Mouse (Mus musculus) fibroblast of lung, adult 2 months (primary cell): ENCODE data around the gene Cx3cr1.
"Not testable (repeated sequence)": the region's sequence is repeated elsewhere in the genome, so short reads cannot be mapped to it uniquely, and the experiment has no call there.

Experiments
- DNase-seq: peaks from one replicate; pipeline ENCODE4 v3.0.0-alpha.2; 2011; ENCODE audit warnings: low read depth

Cx3cr1 gene

DNA sequence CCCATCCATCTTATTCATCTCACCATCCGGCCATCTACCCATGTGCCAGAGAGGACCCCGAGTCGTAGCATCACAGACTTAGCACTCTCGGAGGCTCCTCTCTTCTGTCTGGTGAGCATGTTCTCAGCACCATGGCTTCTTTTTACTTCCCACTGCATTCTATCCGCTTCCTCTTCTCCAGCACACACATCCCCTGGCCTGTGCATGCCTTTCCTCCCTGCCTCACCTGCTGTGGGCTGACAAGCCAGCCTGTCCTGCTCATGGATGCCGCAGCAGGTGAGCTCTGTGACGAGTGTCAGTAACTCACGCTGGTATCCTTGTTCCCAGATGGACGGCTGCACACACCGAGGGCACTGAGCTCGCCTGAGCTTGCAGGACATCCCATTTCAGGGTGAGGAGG lies at the start of gene Cx3cr1:
Gene Cx3cr1 (minus strand): TSS at position 101 of the 400 bp plus-strand sequence.
- no peak for DNase-seq

DNA sequence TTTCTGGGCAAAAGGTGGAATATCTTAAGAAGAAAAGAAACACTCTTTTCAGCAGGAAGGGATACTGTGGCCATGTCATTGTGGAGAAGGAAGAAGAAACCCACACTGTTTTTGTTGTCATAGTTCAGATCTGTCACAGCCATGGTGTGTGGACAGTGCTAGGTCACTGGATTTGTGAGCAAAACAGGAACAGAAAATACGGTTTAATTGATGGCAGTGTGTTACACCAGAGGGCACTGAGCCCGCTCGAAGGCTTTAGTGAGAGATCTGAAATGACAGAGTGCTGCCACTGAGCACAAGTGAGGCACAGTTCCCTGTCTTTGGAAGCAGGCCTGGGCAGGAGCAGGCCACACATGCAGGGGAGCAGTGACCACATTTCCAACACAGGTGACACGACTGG lies 48.5 kb upstream of the Cx3cr1 start:
- DNase-seq: no peak

DNA sequence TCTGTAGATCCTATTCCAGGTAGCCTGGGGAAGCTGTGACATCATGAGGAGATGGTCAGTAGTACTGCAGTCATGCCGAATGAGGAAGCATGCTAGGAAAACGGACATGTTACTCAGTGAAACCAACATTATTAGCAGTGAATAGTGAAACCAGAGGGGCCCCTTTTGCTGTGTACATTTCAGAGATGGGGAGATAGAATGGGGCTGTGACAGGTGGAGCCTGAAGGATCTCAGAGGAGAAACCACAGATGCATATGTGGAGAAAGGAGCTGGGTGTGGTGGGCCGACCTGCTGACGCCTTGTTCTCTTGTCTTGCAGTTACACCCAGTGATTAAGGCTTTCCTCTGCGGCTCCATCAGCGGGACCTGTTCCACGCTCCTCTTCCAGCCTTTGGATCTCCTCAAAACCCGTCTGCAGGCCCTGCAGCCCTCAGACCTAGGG lies 46.5 kb upstream of the Cx3cr1 start:
- no peak for DNase-seq

DNA sequence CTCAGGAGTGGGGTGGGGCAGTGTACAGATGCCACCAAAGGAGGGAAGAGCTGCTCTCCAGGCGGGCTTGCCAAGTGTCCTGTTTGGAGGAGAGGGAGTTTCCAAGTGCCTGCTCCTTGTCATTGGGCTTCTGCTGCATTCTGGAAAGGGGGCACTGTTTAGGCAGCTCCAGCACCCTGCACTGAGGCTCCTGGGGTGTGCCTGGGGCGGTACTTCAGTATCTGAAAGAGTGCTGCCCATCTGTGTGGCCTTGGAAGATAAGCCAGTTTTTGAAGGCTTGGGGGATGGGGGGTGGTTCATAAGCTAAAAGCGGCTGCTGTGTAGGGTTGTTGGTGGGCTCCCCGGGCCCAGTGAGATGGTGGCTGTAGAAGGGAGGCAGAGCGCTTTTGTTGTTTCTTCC lies 45.9 kb upstream of the Cx3cr1 start:
- no peak for DNase-seq

DNA sequence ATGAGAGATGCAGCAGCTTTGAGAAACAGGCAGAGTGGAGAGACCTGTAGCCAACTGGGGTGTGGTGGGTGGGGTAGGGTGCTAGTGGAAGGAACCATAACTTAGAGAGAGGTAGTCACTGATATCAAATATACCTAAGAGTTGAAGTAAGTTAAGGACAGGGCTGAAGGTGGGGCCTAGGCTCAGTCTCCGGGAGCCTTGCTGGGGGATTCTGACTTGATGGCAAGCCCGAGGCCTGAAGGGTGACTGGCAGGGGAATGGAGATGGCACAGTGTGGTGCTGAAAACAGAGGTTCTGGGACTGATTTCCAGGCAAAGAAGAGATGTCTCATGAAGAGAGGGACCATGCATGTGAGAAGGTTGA lies 45.1 kb upstream of the Cx3cr1 start:
- DNase-seq: no peak

DNA sequence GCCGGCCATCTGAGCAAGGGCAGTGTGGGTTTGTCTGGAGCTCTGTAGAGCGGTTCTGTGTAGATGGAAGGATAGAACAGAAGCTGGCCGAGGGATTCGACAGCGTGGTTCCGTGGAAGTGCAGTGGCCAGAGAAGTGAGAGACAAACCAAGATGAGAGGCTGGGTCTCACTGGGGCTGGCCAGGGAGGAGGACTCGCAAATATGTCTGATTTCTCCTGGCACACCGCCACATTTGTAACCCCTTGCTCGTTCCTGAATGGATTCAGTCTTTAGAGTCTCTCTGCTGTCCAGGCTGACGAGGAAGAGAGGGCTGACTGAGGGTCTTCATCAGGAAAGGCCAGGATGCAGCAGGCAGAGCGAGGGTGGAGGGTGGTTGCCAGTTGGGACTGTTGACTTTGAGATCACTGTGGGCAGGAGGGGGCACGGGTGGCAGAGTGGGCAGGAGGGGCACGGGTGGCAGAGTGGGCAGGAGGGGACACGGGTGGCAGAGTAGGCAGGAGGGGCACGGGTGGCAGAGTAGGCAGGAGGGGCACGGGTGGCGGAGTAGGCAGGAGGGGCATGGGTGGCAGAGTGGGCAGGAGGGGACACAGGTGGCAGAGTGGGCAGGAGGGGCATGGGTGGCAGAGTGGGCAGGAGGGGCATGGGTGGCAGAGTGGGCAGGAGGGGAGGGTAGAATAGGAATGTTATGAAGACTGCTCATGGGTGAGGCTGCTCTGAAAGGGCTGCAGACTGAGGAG lies 44.5 kb upstream of the Cx3cr1 start:
- DNase-seq: no peak

DNA sequence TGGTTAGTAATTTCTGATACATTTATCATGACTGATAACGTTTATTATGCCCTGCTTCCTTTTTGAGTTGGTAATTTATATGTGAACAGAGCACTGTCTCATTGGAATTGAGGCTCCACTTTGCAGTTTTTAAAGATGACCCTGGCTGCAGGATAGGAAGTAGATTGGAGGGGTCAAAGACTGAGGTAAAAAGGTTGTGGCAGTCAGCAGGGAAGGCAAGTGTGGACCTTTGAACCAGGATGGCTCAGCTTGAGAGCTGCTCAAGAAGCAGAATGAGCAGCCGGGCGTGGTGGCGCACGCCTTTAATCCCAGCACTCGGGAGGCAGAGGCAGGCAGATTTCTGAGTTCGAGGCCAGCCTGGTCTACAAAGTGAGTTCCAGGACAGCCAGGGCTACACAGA lies 43.8 kb upstream of the Cx3cr1 start:
- no peak for DNase-seq

DNA sequence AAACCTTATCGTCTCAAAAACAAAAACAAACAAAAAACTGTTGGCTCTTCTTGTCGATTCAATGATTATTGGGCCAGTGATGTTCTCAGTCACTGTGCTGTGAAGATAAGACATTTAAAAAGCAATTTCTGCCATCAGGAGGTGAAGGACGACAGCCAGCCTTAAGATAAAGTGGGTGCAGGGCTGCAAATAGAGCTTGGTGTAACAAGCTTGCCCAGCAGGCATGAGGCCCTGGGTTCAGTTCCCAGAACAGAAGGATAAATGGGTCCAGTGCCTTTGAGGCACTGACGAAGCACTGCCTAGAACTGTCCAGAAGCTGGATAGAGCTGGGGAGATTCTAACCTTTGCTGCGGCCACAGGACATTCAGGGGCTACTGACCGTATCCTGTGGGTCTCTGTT lies 42.8 kb upstream of the Cx3cr1 start:
- no peak for DNase-seq

DNA sequence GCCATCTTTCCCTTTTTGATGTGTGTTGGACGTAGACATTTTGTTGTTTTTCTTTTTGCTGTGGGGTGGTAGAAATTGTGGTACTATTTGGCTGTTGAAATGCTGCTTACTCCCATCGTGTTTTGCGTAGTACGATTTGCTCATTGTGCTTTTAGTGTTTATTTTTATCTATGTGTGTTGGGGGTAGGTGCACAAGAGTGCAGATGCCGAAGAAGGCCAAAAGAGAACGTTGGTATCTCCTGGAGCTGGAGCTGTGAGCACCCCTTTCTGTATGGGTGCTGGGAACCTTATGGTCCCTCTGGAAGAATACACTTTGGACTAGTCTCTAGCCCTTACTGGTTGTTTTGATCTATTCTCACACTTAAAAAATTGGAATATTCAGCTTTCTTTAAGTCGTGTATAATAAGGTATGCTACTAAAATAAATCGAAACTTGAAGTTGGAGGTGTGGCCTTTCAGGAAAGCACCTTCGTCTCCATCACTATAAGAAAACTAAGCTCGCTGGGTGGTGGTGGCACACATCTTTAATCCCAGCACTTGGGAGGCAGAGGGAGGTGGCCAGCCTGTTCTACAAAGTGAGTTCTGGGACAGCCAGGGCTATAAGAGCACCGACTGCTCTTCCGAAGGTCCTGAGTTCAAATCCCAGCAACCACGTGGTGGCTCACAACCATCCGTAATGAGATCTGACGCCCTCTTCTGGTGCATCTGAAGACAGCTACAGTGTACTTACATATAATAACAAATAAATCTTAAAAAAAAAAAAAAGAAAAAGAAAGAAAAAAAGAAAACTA lies 41.7 kb upstream of the Cx3cr1 start:
- no peak for DNase-seq

DNA sequence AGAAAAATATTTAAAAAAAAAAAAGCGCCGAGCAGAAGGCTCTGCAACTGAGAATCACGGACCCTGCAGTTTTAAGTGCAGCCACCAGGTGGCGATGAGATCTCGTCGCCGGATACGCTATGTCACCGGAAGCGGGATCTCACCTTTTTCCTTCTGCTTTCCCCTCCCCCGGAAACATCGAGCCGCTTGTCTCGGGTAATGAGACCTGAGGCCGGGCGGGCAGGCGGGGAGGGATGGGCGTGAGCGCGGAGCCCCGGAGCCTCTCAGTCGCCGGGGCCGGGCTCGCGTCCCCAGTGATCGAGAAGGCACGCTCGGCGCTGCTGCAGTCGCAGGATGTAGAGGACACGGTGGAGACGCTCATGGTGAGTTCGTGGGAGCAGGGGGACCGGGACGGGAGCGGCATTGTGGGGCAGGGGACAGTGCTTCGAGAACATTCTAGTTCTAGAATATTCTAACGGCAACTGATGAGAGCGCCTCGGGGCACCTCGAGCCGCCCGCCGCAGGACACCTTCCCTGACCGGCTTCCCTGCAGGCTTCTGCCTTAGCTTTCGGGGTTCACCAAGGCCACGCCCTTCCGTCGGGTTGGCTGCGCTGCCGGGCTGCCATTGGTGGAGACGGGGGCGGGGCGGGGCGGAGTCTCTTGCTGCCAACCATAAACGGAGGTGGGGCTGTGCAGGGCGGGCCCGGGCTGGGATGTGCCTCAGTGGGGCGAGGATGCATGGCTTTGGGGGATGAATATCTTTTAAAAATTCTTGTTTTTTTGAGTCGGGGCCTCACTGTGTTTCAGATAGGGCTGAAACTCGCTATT lies 40.7 kb upstream of the Cx3cr1 start, which contains the start of gene Slc25a38:
Gene Slc25a38 (plus strand): TSS at position 164 of the 808 bp plus-strand sequence.
- DNase-seq: peak; percentile 82

DNA sequence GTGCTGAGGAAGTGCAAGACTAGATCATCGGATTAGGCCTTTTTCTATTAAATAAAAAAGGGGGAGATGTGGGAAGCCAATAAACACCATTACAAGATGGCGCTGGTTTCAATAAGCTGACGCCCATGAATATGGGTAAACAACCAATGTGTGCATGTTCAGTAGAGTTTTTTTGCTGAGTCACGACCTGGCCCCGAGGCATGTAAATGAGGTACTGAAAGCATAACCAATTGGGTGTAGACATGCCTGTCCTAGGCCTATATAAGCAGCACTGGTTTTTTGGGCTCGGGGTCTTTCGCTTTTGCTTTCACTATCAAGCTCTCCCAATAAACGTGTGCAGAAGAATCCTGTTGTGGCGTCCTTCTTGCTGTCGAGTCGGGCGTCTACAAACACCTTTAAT lies 39.3 kb upstream of the Cx3cr1 start:
- not testable (repeated sequence) for DNase-seq

DNA sequence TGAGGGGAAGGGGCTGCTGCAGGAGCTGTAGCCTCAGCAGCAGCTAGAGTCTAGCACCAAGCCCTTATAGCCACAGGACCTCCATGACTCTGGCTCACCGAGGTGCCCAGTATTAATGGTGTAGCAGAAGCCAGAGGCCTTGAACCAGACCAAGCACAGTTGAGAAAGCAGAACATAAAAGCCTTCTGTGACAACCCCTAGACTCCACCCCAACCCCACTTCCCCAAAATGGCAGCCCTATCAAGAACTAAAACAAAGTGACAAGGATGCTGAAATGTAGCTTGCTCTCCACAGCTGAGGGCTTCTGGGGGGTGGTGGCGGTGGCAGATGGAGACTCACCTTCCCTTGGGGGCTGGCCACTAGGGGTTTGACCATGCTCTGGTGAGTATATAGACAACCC lies 31.5 kb upstream of the Cx3cr1 start:
- DNase-seq: no peak

DNA sequence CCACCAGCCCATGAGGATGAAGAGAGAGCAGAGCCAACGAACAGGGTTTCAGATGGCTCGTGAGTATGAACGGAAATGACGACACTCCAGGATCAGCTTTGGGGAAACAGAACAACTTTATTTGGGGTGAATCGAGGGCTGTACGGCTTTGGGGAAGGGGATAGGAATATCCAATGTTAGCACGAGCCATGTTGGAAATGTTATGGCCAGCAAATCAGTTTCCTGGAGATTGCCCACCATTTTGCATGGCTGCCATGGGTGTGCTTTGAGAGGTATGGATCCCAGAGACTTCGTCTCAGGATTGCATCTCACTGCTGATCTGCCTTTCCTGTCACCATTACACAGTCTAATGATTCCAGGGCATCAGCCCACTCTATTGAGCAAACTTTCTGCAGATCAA lies 29.6 kb upstream of the Cx3cr1 start:
- no peak for DNase-seq

DNA sequence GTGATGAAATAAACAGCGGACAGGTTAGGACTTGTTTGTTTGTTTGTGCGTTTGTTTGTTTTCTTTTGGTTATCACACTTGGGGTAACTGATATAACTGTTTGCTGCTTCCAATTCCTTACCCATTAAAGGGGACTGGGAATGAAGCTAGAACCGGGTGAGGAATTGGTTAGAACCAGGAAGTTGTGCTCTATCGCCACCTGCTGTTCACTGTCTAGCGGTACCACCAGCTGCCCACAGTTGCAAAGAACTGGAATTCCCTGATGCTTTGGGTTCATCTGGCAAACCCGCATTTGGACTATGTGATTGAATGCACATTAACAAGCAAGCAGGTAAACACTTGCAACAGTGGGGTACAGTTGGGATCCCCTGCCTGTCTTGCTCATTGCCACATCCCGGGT lies 29.0 kb upstream of the Cx3cr1 start:
- DNase-seq: peak; percentile 28

DNA sequence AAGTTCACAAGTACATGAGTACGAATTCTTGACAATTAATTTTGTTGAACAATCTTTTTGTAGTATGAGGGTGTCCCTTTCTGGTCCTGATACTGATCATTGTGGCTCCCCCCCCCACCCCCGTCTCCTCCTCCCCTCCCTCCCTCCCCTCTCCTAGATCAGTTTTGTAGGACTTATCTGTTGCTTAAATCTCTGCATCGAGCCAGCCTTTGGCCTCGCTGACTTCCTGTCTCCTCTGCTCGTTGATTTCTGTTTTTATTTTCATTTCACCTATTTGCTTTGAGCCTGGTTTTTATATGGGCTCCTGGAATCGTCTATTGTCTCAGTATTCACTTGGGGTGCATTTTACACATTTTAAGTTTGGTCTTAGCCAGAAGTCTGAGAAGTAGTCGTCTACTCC lies 26.2 kb upstream of the Cx3cr1 start:
- no peak for DNase-seq

DNA sequence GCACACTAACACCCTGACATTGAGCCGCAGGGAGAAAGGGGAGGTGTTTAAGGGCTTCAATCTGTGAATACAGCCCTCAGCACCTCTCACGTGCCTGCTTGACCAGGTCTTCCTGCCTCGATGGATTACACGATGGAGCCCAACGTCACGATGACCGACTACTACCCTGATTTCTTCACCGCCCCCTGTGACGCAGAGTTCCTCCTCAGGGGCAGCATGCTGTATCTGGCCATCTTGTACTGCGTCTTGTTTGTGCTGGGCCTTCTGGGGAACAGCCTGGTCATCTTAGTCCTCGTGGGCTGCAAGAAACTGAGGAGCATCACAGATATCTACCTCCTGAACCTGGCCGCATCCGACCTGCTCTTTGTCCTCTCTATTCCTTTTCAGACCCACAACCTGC lies 24.0 kb upstream of the Cx3cr1 start:
- no peak for DNase-seq

DNA sequence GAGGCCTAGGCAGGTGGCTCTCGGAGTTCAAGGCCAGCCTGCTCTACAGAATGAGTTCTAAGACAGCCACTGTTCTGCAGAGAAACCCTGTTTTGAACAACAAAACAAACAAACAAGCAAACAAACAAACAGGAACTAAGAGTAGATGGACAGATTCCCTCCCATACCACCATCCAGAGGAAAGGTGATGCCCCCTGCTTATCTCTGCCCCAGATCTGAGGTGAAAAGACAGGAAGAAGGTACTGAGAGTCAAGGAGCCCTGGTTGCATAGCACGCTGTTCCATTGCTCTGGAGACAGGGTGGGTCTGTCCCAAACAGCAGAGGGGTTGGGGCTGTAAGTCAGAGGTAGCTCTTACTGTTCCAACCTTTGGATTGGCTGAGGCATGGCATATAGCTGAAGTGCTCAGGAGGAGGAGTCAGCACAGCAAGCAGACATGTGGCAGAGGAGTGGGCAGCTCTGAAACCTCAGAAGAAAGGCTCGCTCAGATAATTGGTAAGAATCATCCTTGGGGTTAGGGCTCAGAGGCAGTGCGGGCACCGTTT lies 22.1 kb upstream of the Cx3cr1 start, which contains the start of gene Ccr8:
Gene Ccr8 (plus strand): TSS at position 419 of the 543 bp plus-strand sequence.
- no peak for DNase-seq

DNA sequence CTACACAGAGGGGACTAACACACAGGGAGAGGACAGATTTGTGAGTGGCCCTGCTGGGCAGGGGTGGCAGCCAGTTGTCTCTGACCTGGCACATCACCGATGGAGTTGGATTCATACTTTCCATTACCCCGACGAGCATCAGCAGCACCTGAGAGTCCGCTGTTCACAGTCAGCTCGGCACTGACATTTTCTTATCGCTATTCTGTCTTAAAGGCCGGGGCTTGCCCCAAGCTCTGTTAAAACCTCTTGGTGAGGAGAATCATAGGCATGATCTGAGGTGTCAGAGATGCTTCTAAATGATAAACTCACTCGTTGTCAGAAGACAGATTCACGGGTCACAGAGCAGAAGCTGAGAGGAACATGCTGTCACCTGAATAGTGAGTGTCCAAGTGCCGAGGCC lies 21.4 kb upstream of the Cx3cr1 start:
- no peak for DNase-seq

DNA sequence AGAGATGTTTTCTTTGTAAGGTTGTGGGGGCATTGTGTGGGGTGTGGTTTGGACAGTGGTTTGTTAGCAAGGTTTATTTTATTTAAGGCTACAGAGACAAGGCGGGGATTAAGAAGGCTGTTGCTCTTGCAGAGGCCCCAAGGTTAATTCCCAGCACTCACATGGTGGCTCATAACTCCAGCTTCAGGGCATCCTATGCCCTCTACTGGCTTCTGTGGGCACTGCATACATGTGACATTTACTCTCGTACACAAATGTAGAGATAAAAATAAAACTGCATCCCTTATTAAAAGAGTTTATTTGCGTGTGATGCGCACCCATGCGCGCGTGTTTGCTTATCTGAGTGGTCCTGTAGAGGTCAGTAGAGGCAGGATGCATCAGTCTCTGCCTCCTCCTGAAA lies 19.4 kb upstream of the Cx3cr1 start:
- DNase-seq: no peak

DNA sequence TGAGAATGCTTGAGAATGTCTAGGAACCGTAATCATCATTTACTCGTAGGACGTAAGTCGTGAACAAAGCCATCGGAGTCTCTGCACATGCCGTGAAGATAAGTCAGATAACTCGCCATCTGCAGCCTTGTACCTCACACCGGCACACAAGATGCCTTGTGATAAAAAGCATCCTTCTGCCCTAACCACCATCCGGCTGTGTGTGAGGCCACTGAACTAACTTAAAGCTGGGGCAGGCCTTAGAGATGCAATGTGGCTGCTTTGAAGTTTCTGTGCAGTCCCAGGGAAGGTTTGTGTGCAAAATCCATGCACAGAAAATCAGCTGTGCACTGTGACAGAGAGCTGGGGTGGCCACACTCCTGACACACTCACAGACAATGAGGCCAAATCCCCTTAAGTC lies 14.7 kb upstream of the Cx3cr1 start:
- DNase-seq: no peak

DNA sequence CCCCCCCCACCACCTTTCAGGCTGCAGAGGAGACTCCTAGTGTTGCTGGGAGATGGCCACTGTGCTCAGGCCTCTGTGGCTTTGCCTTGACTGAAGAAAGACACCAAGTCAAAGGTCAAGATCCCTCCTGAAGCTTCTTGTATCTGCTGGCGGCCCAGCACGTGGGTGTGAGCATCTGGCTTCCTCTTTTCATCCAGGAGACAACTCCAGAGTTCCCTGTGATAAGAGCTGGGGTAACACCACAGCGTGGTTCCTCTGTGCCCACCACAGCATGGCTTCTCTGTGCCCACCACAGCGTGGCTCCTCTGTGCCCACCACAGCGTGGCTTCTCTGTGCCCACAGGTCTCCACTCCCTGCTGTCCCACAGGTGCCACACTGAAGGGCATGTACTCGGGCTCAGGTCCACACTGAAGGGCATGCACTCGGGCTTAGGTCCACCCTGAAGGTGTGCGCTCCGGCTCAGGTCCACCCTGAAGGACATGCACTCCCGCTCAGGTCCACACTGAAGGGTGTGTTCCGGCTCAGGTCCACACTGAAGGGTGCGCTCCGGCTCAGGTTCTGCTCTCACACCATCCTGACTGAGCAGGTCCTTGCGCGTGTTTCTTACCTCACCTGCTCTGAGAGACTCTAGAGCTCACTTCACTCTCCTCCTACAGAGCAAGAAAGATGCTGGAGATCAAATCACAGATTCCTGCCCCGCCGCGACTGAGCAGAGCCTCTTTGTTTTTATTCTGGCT lies 13.6 kb upstream of the Cx3cr1 start:
- DNase-seq: no peak

DNA sequence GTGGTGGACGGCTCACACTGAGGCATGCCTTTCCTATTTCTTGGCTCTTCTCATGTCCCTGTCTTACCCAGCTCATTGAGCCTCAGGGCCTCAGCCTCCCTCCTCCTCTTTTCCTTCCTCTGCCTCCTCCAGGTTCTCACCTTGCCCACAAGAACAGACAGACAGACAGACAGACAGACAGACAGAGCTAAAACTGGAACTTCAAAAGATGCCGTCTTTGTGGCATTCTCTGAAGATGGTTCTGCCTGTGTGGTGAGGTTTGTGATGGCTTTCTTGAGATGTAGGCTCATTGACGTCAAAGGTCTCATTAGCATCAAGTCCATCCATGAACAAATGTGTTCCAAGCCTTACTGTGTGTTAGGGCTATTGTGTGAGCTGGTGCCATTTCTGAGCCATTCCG lies 13.0 kb upstream of the Cx3cr1 start:
- DNase-seq: no peak
